Mouse (Mus musculus): ENCODE measurements around the gene Cyfip2.

- no peak for TF ChIP-seq CTCF (IDR thresholded peaks at IDR 0.05)
- no peak for TF ChIP-seq EP300 (IDR thresholded peaks at IDR 0.05)
Observed at GRCm38 (mm10) chr11:46312523-46313035, at the start of gene Cyfip2.
